Mouse (Mus musculus): ENCODE results near the gene Snw1. TPM values are rescaled to one million over a fixed set of nuclear protein-coding genes. Genes with fewer than 3 reads are reported as not detected.

The Snw1 gene
- total RNA-seq, 2 experiments from 2014 or later, result 50.9 to 51.2 TPM

DNA sequence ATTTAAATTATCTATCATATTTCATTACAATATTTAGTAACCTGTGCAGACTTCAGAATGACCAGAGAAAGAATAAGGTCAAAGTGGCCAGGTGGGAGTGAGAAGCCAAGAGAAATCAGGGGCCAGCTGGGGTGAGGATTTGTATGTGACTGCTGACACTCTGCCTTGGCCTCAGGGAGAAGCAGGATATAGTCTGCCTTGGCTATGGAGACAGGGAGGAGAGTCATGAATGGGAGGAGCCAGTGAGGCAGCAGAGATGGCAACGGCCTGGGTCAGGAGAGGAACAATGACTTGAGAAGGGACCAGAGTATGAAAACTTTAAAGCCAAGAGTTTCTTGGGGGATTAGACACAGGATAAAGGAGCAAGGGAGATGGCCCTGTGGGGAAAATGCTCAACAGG, 48.4 kb downstream of the Snw1 start:
- DNase-seq (ENCODE audit: low spot score in 2 of 2), result no peak

DNA sequence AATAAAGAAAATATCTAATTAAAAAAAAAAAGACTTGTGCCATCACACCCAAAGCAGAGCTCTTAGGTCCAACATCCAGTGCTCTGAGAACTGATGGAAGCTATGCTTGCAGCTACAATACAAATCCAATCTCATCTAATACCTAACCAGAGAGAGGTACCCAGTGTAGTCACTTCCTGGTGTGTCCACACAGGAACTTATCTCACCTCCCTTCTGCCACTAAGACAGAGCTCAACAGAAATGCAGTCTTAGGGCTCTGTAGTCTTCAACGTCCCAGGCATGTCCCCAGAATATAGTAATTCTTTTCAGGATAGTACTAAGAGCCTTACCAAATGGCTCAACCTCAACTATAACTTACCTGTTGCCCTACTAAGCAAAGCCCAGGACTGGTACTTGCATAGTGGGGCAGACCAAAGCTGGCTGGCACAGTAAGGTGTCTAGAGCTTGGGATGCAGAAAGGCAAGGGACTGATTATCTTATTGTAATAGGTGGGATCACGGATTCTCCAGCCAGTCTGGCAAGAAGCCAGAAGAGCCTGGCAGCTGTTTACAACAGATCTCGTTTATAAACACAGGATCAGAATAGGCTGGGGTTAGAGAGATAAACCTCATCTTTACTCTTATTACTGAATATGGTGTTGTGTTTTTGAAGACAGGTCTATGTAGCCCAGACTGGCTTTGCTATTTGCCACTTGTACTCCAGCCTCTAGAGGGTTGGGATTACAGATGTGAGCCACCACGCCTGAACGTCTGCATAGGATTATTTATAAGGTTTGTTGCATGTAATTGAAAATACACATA, 50.2 kb downstream of the Snw1 start:
- DNase-seq (ENCODE audit: low spot score in 2 of 2), result no peak

DNA sequence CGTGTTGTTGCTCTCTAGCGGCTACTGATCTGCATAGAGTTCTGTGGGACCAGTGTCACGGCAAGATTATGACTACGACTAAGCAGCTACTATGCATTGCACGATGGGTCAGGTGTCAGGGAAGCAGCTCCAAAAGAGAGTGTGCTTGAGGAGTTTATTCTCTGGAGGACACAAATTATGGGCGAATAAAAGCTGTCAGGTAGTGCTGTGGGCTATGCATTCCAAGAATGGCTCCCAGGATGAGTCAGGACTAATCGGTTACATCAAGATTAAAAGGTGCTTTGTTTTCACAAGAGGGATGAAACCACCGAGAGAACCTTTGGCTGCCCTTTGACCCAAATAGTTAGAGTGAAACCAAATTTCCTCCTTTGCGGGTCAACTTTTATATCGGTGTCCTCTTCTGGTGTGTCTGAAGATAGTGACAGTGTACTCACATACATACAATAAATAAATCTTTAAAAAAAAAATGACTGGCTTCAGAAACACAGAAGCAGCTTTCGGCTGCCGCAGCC, 52.0 kb downstream of the Snw1 start:
- DNase-seq (ENCODE audit: low spot score in 2 of 2), result no peak

DNA sequence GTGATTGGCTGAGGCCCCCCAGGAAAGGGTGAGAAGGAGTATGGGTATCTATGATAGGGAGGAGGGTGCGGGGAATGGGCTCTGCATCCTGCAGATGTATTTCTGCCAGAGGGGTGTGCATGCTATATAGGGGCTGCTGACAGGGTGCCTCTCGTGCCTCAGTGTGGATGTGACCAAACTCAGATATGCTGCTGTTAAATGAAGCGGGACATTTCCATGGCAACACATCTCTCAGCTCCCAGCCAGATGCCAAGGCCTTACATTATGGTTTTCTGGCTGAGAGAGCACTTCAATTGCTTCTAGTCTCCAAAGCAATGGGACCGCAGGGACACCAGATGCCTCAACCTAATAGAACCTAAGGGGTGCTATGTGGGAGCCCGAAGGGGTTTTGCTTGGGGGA, 53.2 kb downstream of the Snw1 start:
- no peak for DNase-seq (ENCODE audit: low spot score in 2 of 2)

DNA sequence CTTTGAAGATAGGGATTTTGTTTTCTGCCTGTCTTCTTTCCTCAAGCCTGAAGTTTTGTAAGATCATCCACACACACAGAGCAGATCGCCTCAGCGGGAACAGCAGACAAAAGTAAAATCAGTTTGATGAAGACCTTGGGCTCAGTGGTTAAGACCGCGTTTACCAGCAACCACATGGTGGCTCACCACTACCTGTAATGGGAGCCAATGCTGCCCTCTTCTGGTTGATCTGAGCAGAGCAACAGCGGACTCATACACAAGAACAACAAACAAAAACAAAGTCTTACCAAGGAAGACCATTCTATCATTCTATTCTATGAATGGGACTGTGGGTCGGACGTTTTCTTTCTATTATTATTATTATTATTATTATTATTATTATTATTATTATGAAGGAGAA, 55.4 kb downstream of the Snw1 start:
- peak; percentile 30 to 51 for DNase-seq (ENCODE audit: low spot score in 2 of 2)

DNA sequence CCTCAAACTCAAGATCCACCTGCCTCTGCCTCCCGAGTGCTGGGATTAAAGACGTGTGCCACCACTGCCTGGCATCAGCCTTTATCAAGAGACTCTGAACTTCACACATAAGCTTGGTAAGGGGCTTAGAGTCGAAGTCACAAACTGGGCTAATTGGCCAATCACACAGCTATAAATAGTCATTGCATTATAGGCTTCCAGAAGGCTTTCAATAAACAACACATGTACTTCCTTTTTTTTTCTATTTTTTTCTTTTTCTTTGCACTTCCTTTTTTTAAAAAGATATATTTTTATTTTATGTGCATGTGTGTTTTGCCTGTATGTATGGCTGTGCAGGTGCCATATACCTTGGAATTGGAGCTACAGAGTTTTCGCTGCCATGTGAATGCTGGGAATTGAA, 56.7 kb downstream of the Snw1 start:
- no peak for DNase-seq (ENCODE audit: low spot score in 2 of 2)

DNA sequence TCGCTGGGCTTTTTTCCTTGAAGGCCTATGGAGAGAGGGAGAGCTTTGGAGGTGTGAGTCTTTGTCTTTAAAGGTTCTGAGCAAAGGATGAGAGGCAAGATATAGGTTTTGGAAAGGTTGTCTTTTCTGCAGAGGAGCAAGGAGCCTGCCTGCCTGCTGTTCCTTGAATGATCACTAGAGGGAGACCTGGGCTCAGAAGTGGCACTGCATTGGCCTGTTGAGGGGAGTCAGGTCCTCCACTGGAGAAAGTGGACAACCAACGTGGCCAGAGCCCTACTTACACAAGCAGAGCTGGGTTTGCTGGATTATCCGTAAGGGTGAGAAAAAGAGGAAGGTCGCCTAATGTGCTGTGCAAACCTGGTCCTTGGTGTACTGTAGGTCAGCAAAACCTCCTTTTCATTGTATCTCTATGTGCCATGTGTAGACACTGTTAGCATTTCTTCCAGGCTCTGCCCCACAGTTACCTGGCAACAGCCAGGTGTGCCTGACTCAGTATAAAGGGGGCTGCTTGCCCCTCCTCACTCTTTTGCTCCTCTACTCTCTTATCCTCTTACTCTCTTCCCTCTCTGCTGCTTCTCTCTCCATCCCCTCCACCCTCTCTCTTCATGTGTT, 58.8 kb downstream of the Snw1 start:
- DNase-seq (ENCODE audit: low spot score in 2 of 2), result peak; percentile 80 to 81

DNA sequence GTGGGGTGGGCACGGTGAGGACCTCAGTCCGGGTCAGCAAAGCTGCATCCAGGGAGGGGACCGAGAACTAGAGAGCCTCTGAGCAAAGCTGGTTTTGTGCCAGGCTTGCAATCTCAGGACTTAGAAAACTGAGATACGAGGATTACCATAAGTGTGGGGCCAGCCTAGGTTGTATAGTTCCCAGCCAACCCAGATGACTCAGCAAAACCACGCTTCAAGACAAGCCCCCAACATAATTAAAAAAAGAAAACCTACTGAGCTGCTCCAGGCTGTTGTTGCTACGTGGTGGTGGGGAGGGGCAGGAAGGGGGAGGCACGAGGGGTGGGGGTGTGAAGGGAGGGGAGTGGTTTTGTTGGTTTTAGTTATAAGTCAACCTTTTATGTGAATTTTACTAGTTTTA, 61.1 kb downstream of the Snw1 start:
- no peak for DNase-seq (ENCODE audit: low spot score in 2 of 2)

DNA sequence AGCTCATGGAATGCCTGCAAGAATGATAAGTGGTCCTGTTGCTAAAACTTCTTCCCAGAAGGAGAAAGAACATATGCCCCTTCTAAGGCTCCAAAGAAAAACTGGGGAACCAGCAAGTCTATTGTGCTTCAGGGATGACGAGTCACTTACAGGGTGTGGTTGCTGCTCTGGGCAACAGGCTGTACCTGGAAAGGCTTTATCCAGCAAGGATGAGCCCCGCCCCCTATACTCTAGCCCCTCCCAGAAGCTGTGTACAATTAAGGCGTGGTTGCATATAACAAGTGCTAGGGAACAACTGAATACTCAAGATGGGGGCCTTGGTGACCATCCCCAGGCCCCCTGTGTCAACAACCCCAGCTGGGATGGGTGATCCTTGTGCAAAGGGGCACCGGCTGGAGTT, 63.0 kb downstream of the Snw1 start:
- no peak for DNase-seq (ENCODE audit: low spot score in 2 of 2)

DNA sequence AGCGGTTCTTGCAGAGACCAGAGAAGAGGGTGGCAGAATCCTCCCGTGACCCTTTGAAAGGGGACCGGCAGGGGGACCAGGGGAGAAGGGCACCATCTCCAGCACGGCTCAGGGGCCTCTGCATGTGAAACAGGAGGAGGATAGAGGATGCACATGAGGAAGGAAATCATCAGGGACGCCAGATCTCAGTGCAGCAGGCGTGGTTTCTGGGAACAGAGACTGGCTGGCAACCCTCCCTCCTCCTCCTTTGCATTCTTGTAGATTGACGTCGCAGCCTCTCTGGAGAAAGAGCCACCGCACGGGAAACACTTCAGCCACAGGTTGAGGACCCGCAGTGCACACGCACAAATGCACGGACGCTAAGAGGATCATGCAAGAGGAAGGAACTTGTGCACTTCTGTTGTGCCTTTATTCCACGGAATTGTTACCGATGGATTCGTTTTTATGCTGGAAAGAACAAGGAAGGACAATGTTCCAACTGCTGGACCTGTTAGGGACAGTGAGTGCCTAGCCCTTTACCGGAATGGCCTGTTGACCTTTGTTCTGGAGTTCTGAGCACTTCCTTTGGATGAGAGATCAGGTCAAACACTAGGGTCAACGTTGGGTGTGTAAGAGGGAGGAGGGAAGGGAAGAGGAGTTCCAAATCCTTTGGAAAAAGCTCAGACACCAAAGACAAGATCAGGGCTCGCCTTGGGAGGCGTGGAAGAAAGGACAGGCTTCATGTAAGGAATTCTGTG, 64.0 kb downstream of the Snw1 start:
- no peak for DNase-seq (ENCODE audit: low spot score in 2 of 2)

DNA sequence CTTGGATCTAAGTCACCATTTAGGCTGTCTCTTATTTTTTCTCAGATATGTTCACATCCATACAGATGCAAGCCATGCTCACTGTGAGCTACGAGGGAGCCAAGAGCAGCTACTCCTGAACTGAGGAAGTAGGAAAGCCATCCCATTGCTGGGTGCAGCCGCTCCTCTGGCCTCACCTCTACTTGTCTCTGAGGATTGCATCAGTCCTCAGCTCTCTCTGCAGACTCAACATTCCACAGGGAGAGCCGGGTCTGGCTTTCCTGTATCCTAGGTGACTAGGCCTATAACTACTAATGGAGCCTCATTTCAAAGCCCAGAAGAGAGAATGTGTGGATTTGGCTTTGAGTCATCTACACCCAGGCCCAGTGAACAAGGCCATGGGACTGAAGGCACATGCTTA, 66.4 kb downstream of the Snw1 start:
- no peak for DNase-seq (ENCODE audit: low spot score in 2 of 2)

DNA sequence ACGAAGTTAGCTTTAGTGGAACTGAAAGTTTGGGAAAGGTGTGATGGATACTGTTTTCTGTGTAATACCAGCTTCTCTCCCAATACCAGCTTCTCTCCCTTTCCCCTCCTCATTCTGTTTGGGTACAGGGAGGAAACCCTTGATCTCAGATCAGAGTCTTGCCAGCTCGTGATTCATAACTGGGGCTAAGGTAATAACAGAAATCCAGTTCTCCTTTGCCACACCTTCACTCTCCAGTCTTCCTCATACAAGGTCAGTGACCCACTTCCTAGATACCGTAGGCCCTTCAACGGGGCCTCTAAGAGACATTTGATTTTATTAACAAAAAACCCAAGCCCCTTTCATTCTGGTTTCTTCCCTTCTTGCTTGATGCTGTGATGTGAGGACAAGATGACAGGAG, 66.9 kb downstream of the Snw1 start:
- no peak for DNase-seq (ENCODE audit: low spot score in 2 of 2)

DNA sequence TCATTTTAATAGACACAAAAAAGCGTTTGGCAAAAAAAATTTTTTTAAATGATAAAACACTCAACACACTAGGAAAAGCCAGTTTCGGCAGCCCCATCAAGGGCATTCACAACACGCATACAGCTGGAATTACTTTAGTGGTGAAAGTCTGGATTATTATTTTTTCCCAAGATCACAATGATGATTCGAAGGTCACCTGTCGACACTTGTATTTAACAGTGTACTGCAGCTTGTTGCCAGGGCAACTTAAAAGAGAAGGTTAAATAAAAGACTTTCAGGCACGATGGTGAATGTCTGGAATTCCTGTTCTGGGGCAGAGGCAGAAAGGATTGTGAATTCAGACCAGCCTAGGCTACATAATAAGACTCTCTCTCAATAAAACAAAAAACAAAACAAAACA, 70.2 kb downstream of the Snw1 start:
- no peak for DNase-seq (ENCODE audit: low spot score in 2 of 2)

DNA sequence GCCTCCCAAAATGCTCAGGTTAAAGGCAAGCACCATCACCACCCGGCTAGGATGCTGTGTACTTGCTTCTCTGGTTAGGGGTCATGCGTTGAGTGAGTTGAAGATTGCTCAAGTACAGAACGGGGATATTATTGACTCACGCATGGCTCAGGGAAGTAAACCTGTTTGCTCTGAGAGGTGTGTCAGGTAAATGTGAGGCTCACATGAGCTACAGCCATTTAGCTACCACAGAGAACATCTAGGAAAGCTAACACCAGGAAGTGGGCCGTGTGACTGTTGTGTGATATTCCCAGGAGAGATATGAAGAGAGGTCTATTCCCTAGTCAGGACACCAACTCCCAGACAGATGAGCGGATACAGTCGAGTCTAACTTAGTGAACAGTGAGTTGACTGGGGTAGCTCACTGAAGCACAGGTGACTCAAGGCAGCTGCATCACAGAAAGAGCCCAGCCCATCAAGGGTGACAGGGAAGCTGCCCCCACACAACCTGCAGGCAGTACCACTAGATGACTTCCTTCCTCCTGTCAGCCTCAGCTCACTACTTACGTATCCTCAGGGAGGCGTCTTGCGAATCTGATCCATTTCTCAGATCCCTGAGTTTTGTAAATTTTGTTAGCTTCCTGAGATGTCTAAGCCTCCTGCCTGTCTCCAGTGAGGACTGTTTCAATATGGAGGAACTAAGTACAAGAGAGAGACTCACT, 72.8 kb downstream of the Snw1 start:
- DNase-seq (ENCODE audit: low spot score in 2 of 2), result no peak

Small RNA genes lying within 50 kb of the gene (microRNA-seq; reads per million reads assigned to microRNA genes)
- gene Mir3068, result 8.0 to 36.9 reads per million in 2 experiments

Other genes with a start within 250 kb of the Snw1 start
- gene Noxred1, start 233.5 kb downstream of the Snw1 start, total RNA-seq (2021), result 1 to 10 TPM; 1.1 to 1.5 TPM
- 10 to 100 TPM; 54.9 to 61.5 TPM for gene Vipas39, start 206.0 kb downstream of the Snw1 start, total RNA-seq (2021)
- gene Ahsa1, start 205.8 kb downstream of the Snw1 start, total RNA-seq (2021), result 100 to 1,000 TPM; 151 to 153 TPM
- gene Ism2, start 172.6 kb downstream of the Snw1 start, total RNA-seq (2021), result under 1 TPM; 0.55 to 0.62 TPM
- 10 to 100 TPM; 66.3 to 67.3 TPM for gene Sptlc2, start 83.9 kb downstream of the Snw1 start, total RNA-seq (2021)
- 10 to 100 TPM; 64.2 to 90.1 TPM for gene Slirp, start 28.4 kb downstream of the Snw1 start, total RNA-seq (2021)
- 10 to 100 TPM; 18.8 to 20.5 TPM for gene Alkbh1, start 28.3 kb downstream of the Snw1 start, total RNA-seq (2021)
- gene Gm5788, start 22.4 kb upstream of the Snw1 start, total RNA-seq (2021), result not detected
- not detected for gene Gm8300, start 42.0 kb upstream of the Snw1 start, total RNA-seq (2021)
- gene Oog1, start 130.4 kb upstream of the Snw1 start, total RNA-seq (2021), result not detected
- not detected for gene Gm4027, start 146.6 kb upstream of the Snw1 start, total RNA-seq (2021)
- gene Gm16381, start 172.3 kb upstream of the Snw1 start, total RNA-seq (2021), result not detected